Mouse (Mus musculus): ENCODE measurements around the gene Ccdc148.

DNA sequence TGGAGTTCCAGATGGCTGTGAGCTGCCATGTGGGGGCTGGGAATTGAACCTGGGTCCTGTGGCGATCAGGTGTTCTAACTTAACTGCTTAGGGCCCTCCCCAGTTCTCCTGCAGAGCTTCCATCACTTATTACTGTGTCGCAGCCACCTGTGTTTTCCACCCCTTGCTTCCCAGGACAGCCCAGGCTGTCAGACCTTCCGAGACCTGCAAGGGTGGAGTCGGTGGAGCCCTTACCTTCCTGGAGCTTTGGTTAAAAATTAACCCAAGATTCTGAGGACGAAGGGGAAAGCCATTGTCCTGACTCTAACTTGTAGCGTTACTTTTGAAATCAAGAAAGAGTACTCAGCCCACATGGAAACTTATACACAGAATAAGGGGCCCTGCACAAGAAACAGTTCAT lies 15.4 kb upstream of the Ccdc148 start:
- no peak for TF ChIP-seq EP300 (IDR thresholded peaks at IDR 0.05; ENCODE audit: low read depth)
- no peak for TF ChIP-seq CTCF (IDR thresholded peaks at IDR 0.05; ENCODE audit: low read depth)

All from liver, postnatal 0 days (tissue).